Comparison of ENCODE assay signal across 13 mouse cellular contexts in genomic region chr2:106679720-106680455, GRCm38 (mm10). TPM values are rescaled to one million over a fixed set of nuclear protein-coding genes. Genes with fewer than 3 reads are reported as not detected.
"Had no signal": no experiment of that assay in that cellular context is flagged by ENCODE, and none has a peak within 500 bp of the region (broad histone marks: within the 10 kb centered on the region; RNA-seq: fewer than 3 reads in every experiment).

No protein-coding gene starts in this region.

- H3K27ac ChIP-seq: hindbrain, postnatal 0 days; limb, embryonic 15.5 days; liver, embryonic 12.5 days; lung, embryonic 15.5 days; midbrain, embryonic 13.5 days; neural tube, embryonic 15.5 days; stomach, postnatal 0 days had no signal

- DNase-seq: kidney, adult 11 months; kidney, adult 9 months; kidney, postnatal 14 days; left cerebral cortex, postnatal 4 days; thymus, postnatal 4 days had no signal

- H3K9me3 ChIP-seq: limb, embryonic 15.5 days; liver, embryonic 12.5 days; lung, embryonic 15.5 days; midbrain, embryonic 13.5 days; neural tube, embryonic 15.5 days had no signal

- H3K9ac ChIP-seq: limb, embryonic 15.5 days; liver, embryonic 12.5 days; lung, embryonic 15.5 days; midbrain, embryonic 13.5 days; neural tube, embryonic 15.5 days had no signal

- H3K36me3 ChIP-seq: limb, embryonic 15.5 days; liver, embryonic 12.5 days; lung, embryonic 15.5 days; midbrain, embryonic 13.5 days; neural tube, embryonic 15.5 days had no signal

- H3K4me3 ChIP-seq: limb, embryonic 15.5 days; liver, embryonic 12.5 days; lung, embryonic 15.5 days; midbrain, embryonic 13.5 days; myocyte; neural tube, embryonic 15.5 days had no signal

- H3K4me2 ChIP-seq: limb, embryonic 15.5 days; liver, embryonic 12.5 days; lung, embryonic 15.5 days; midbrain, embryonic 13.5 days; neural tube, embryonic 15.5 days had no signal

- H3K27me3 ChIP-seq: limb, embryonic 15.5 days; liver, embryonic 12.5 days; lung, embryonic 15.5 days; midbrain, embryonic 13.5 days; neural tube, embryonic 15.5 days had no signal

- H3K4me1 ChIP-seq: liver, embryonic 12.5 days had no signal

- ATAC-seq: hindbrain, postnatal 0 days; liver, embryonic 12.5 days; midbrain, embryonic 13.5 days had no signal

RNA-seq across cellular contexts. Expression of gene Mpped2, which starts 13.2 kb away (rescaled TPM):
- polyA plus RNA-seq: myocyte had no signal
